Mouse (Mus musculus) central nervous system, embryonic 18 days (tissue): Measurements from ENCODE around the gene Zfp248. TPM values are rescaled to one million over a fixed set of nuclear protein-coding genes. Genes with fewer than 3 reads are reported as not detected.

Source experiments
- polyA plus RNA-seq: library from polyadenylated mRNA; depleted of rRNA; stranded (reverse); fragments of >200 nt; gene quantifications from 2 replicates; pipeline ENCODE4 v1.2.3, GENCODE M21; 2012; rRNA removed

Gene Zfp248
- polyA plus RNA-seq = 8.0 and 8.8 TPM in 2 replicates

GRCm38 (mm10) chr6:118455042-118455631 lies at the start of gene Zfp248:
Zfp248 (minus strand) TSS chr6:118455528.

GRCm38 (mm10) chr6:118478957-118479708 lies 23.8 kb upstream of the Zfp248 start, which contains the start of gene Zfp9:
Zfp9 (minus strand) TSS chr6:118479320.

GRCm38 (mm10) chr6:118419050-118419920 lies 36.0 kb downstream of the Zfp248 start, which contains the start of gene Bms1:
Bms1 (minus strand) TSS chr6:118419474.

Other genes starting within 250 kb of the Zfp248 start
- gene Bms1, start 36.1 kb downstream of the Zfp248 start, polyA plus RNA-seq = 18.0 and 18.6 TPM in 2 replicates
- 18.9 and 19.7 TPM in 2 replicates for gene Zfp9, start 23.8 kb upstream of the Zfp248 start, polyA plus RNA-seq
- gene Ankrd26, start 106.7 kb upstream of the Zfp248 start, polyA plus RNA-seq = 11.2 and 12.3 TPM in 2 replicates